Mouse (Mus musculus) urinary bladder, postnatal 10 days (tissue): ENCODE results near the gene Adi1.
A peak's percentile ranks its signal among the peaks of the same experiment; 100 is the strongest.

Experiments used
- DNase-seq: peaks from one replicate; pipeline ENCODE4 v3.0.0; 2022; ENCODE audit warnings: low spot score

Adi1 gene

GRCm38 (mm10) chr12:28675121-28675924 lies at the start of gene Adi1:
Adi1 (plus strand) TSS chr12:28675231.
- DNase-seq: peak; percentile 35

- no peak for DNase-seq
Measured at GRCm38 (mm10) chr12:28625407-28625806, 49.6 kb upstream of the Adi1 start.

GRCm38 (mm10) chr12:28627092-28627491 lies 47.9 kb upstream of the Adi1 start:
- no peak for DNase-seq

GRCm38 (mm10) chr12:28628436-28628835 lies 46.6 kb upstream of the Adi1 start:
- DNase-seq: no peak

GRCm38 (mm10) chr12:28635058-28635534 lies 39.9 kb upstream of the Adi1 start:
- no peak for DNase-seq

GRCm38 (mm10) chr12:28635535-28636476 lies 39.2 kb upstream of the Adi1 start, which contains the start of gene Rps7:
Rps7 (minus strand) TSS chr12:28635953.
- peak; percentile 71 for DNase-seq

- DNase-seq: no peak
Measured at GRCm38 (mm10) chr12:28636543-28636942, 38.5 kb upstream of the Adi1 start.

- no peak for DNase-seq
Measured at GRCm38 (mm10) chr12:28638778-28639177, 36.3 kb upstream of the Adi1 start.

GRCm38 (mm10) chr12:28649141-28650110 lies 25.6 kb upstream of the Adi1 start, which contains the start of gene Rnaseh1:
Rnaseh1 (plus strand) TSS chr12:28649602.
- peak; percentile 62 for DNase-seq

- no peak for DNase-seq
Measured at GRCm38 (mm10) chr12:28662628-28663027, 12.4 kb upstream of the Adi1 start.

GRCm38 (mm10) chr12:28666734-28667133 lies 8.3 kb upstream of the Adi1 start:
- DNase-seq: no peak

GRCm38 (mm10) chr12:28667287-28667686 lies 7.7 kb upstream of the Adi1 start:
- DNase-seq: no peak

- DNase-seq: no peak
Measured at GRCm38 (mm10) chr12:28674038-28674720, 852 bp upstream of the Adi1 start.

- DNase-seq: no peak
Measured at GRCm38 (mm10) chr12:28675925-28676209, 836 bp downstream of the Adi1 start.

- no peak for DNase-seq
Measured at GRCm38 (mm10) chr12:28684674-28685073, 9.6 kb downstream of the Adi1 start.

- no peak for DNase-seq
Measured at GRCm38 (mm10) chr12:28685771-28686170, 10.7 kb downstream of the Adi1 start.

- no peak for DNase-seq
Measured at GRCm38 (mm10) chr12:28686199-28686879, 11.3 kb downstream of the Adi1 start.

- no peak for DNase-seq
Measured at GRCm38 (mm10) chr12:28688996-28689395, 14.0 kb downstream of the Adi1 start.

GRCm38 (mm10) chr12:28690730-28691129 lies 15.7 kb downstream of the Adi1 start:
- no peak for DNase-seq

GRCm38 (mm10) chr12:28693738-28694137 lies 18.7 kb downstream of the Adi1 start:
- no peak for DNase-seq
